Mouse (Mus musculus): ENCODE measurements around the gene Bcl2. TPM values are rescaled to one million over a fixed set of nuclear protein-coding genes. Genes with fewer than 3 reads are reported as not detected.

The Bcl2 gene
- total and polyA plus RNA-seq, 3 experiments, result 1.3 to 5.0 (median 3.5) TPM

GRCm38 (mm10) chr1:106678060-106678478 lies 36.0 kb downstream of the Bcl2 start:
- H3K27me3 ChIP-seq (ENCODE audit: control insufficient read depth, insufficient read depth, low read length), result no peaks in the 10 kb centered on the region
- no peak overlapping the region for H3K27ac ChIP-seq
- H3K4me1 ChIP-seq (ENCODE audit: control insufficient read depth, insufficient read depth, low read length), result peaks cover 2% of the 10 kb centered on the region
- intact Hi-C loops (cut with DNase I), result no loop called here
- H3K79me2 ChIP-seq (replicated peaks; ENCODE audit: control insufficient read depth, insufficient read depth, low read length), result no peaks in the 10 kb centered on the region
- no peak for DNase-seq
- H3K36me3 ChIP-seq (ENCODE audit: control insufficient read depth, insufficient read depth, low read length), result no peaks in the 10 kb centered on the region
- H3K4me3 ChIP-seq, result no peak overlapping the region
- 78% methylated on average over 5 of the region's 5 CpGs for WGBS
- no peak for TF ChIP-seq EP300 (IDR thresholded peaks at IDR 0.05; ENCODE audit: insufficient read depth, low read depth, low read length)
- TF ChIP-seq CTCF (IDR thresholded peaks at IDR 0.05), result no peak
- no peak for TF ChIP-seq POLR2A (IDR thresholded peaks at IDR 0.05; ENCODE audit: insufficient read depth, low read depth, low read length)
- no peak overlapping the region for H3K9ac ChIP-seq (ENCODE audit: low read depth, low read length)

- no peak overlapping the region for H3K27ac ChIP-seq
- H3K4me3 ChIP-seq, result no peak overlapping the region
- DNase-seq, result no peak
- H3K27me3 ChIP-seq (ENCODE audit: control insufficient read depth, insufficient read depth, low read length), result no peaks in the 10 kb centered on the region
- WGBS, result 33% methylated on average over 8 of the region's 8 CpGs
- intact Hi-C loops (cut with DNase I), result no loop called here
- H3K9ac ChIP-seq (ENCODE audit: low read depth, low read length), result no peak overlapping the region
- no peaks in the 10 kb centered on the region; the same call in 1 of the 2 replicates for H3K79me2 ChIP-seq (replicated peaks; ENCODE audit: control insufficient read depth, insufficient read depth, low read length)
- TF ChIP-seq EP300 (IDR thresholded peaks at IDR 0.05; ENCODE audit: insufficient read depth, low read depth, low read length) (no peak), POLR2A (IDR thresholded peaks at IDR 0.05; ENCODE audit: insufficient read depth, low read depth, low read length) (no peak), CTCF (IDR thresholded peaks at IDR 0.05) (no peak)
- H3K36me3 ChIP-seq (ENCODE audit: control insufficient read depth, insufficient read depth, low read length), result no peaks in the 10 kb centered on the region
- peaks cover 9% of the 10 kb centered on the region for H3K4me1 ChIP-seq (ENCODE audit: control insufficient read depth, insufficient read depth, low read length)
Observed at GRCm38 (mm10) chr1:106666140-106667088, 47.7 kb downstream of the Bcl2 start.

DNA sequence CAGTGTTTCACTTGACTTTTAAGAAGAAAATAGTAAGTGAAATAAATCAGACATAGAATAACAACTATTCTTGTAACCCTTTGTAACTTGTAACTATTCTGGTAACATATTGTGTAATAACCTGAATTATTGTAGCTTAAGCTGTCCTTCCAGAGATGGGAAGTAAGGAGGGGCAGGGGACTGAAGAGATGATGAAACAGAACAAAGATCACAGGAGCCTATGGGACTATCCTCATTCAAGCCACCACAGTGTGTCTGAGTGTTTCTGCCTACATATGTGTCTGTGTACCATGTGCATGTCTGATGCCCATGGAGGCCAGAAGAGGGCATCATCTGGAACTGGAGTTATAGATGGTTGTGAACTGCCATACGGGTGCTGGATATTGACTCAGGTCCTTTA lies 49.1 kb downstream of the Bcl2 start:
- TF ChIP-seq POLR2A (IDR thresholded peaks at IDR 0.05; ENCODE audit: insufficient read depth, low read depth, low read length) (no peak), CTCF (IDR thresholded peaks at IDR 0.05) (no peak), EP300 (IDR thresholded peaks at IDR 0.05; ENCODE audit: insufficient read depth, low read depth, low read length) (no peak)
- Histone ChIP-seq H3K36me3 (ENCODE audit: control insufficient read depth, insufficient read depth, low read length) (no peaks in the 10 kb centered on the region), H3K4me1 (ENCODE audit: control insufficient read depth, insufficient read depth, low read length) (peaks cover 9% of the 10 kb centered on the region), H3K4me3 (no peak overlapping the region), H3K9ac (ENCODE audit: low read depth, low read length) (no peak overlapping the region), H3K27me3 (ENCODE audit: control insufficient read depth, insufficient read depth, low read length) (no peaks in the 10 kb centered on the region), H3K79me2 (replicated peaks; ENCODE audit: control insufficient read depth, insufficient read depth, low read length) (no peaks in the 10 kb centered on the region; the same call in 1 of the 2 replicates), H3K27ac (no peak overlapping the region)
- WGBS, result 97% methylated on average over 1 of the region's 1 CpGs
- intact Hi-C loops (cut with DNase I), result no loop called here
- no peak for DNase-seq

GRCm38 (mm10) chr1:106662486-106662885 lies 51.6 kb downstream of the Bcl2 start:
- Histone ChIP-seq H3K4me1 (ENCODE audit: control insufficient read depth, insufficient read depth, low read length) (peaks cover 9% of the 10 kb centered on the region), H3K79me2 (replicated peaks; ENCODE audit: control insufficient read depth, insufficient read depth, low read length) (no peaks in the 10 kb centered on the region; the same call in 1 of the 2 replicates), H3K27ac (no peak overlapping the region), H3K36me3 (ENCODE audit: control insufficient read depth, insufficient read depth, low read length) (no peaks in the 10 kb centered on the region), H3K4me3 (no peak overlapping the region), H3K27me3 (ENCODE audit: control insufficient read depth, insufficient read depth, low read length) (no peaks in the 10 kb centered on the region), H3K9ac (ENCODE audit: low read depth, low read length) (no peak overlapping the region)
- no peak for TF ChIP-seq POLR2A (IDR thresholded peaks at IDR 0.05; ENCODE audit: insufficient read depth, low read depth, low read length)
- no peak for TF ChIP-seq CTCF (IDR thresholded peaks at IDR 0.05)
- TF ChIP-seq EP300 (IDR thresholded peaks at IDR 0.05; ENCODE audit: insufficient read depth, low read depth, low read length), result no peak
- whole genome bisulfite sequencing, result 95% methylated on average over 5 of the region's 5 CpGs
- intact Hi-C loops (cut with DNase I), result no loop called here
- DNase-seq, result no peak

GRCm38 (mm10) chr1:106658293-106658847 lies 55.7 kb downstream of the Bcl2 start:
- Histone ChIP-seq H3K27me3 (ENCODE audit: control insufficient read depth, insufficient read depth, low read length) (no peaks in the 10 kb centered on the region), H3K79me2 (replicated peaks; ENCODE audit: control insufficient read depth, insufficient read depth, low read length) (no peaks in the 10 kb centered on the region; the same call in 1 of the 2 replicates), H3K9ac (ENCODE audit: low read depth, low read length) (no peak overlapping the region), H3K27ac (no peak overlapping the region), H3K4me1 (ENCODE audit: control insufficient read depth, insufficient read depth, low read length) (peaks cover 1% of the 10 kb centered on the region; the same call in 1 of the 2 replicates), H3K36me3 (ENCODE audit: control insufficient read depth, insufficient read depth, low read length) (no peaks in the 10 kb centered on the region), H3K4me3 (no peak overlapping the region)
- 79% methylated on average over 5 of the region's 5 CpGs for WGBS
- no peak for DNase-seq
- intact Hi-C loops (cut with DNase I), result no loop called here
- TF ChIP-seq EP300 (IDR thresholded peaks at IDR 0.05; ENCODE audit: insufficient read depth, low read depth, low read length), result no peak

DNA sequence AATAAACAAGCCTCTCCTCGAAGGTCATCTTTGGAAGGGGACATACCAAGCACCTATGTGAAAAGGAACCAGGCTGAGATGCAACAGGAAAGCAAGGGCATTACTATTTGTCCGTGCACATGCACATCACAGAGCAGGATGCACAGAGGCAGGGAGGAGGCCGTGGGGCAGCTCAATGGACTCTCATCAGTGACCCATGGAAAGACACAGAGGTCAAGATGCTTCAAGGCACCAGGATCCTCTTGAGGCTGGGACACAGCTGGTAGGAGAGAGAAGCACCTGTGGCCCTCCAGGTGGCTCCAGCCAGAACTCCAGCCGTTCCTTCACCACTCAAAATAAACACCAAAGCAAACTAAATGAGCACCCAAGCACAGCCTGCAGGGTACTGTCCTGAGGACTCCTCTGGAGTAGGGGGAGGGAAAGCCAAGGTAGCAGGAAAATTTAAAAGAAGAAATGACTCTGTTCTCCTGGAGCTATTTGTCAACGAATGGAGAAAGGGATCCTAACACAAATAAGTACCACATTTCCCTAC lies 57.8 kb downstream of the Bcl2 start:
- Histone ChIP-seq H3K4me3 (no peak overlapping the region), H3K27ac (no peak overlapping the region), H3K79me2 (replicated peaks; ENCODE audit: control insufficient read depth, insufficient read depth, low read length) (no peaks in the 10 kb centered on the region), H3K9ac (ENCODE audit: low read depth, low read length) (no peak overlapping the region), H3K4me1 (ENCODE audit: control insufficient read depth, insufficient read depth, low read length) (peaks cover 3% of the 10 kb centered on the region), H3K36me3 (ENCODE audit: control insufficient read depth, insufficient read depth, low read length) (no peaks in the 10 kb centered on the region), H3K27me3 (ENCODE audit: control insufficient read depth, insufficient read depth, low read length) (no peaks in the 10 kb centered on the region)
- intact Hi-C loops (cut with DNase I), result no loop called here
- TF ChIP-seq CTCF (IDR thresholded peaks at IDR 0.05) (no peak), EP300 (IDR thresholded peaks at IDR 0.05; ENCODE audit: insufficient read depth, low read depth, low read length) (no peak), POLR2A (IDR thresholded peaks at IDR 0.05; ENCODE audit: insufficient read depth, low read depth, low read length) (no peak)
- DNase-seq, result no peak
- 73% methylated on average over 5 of the region's 5 CpGs for WGBS

All from heart, adult 2 months (tissue).